Mouse (Mus musculus) lung, postnatal 0 days (tissue): ENCODE measurements at regions not wholly inside any gene's neighbourhood (a gene's known extent, or its start where the extent isn't known, plus 50 kb on each side); places are given as distances from the start of the nearest gene placed in this dataset.

Experiments used
- CTCF ChIP-seq: IDR thresholded peaks from 2 replicates; pipeline ENCODE4 v1.5.1; 2016; ENCODE audit warnings: antibody characterized with exemption, mild to moderate bottlenecking
- EP300 ChIP-seq: IDR thresholded peaks from 2 replicates; pipeline ENCODE4 v1.6.1; 2016; ENCODE audit warnings: antibody characterized with exemption, mild to moderate bottlenecking, control low read depth

- TF ChIP-seq CTCF (no peak), EP300 (no peak)
Observed at GRCm38 (mm10) chr14:102915918-102916317, 66.5 kb downstream of the Kctd12 start.
